9 mouse cellular contexts compared by ENCODE assay signal in genomic region chr16:31618671-31619070, GRCm38 (mm10). TPM values are rescaled to one million over a fixed set of nuclear protein-coding genes. Genes with fewer than 3 reads are reported as not detected.
A peak's percentile ranks its signal among the peaks of the same experiment; 100 is the strongest.
DNase-seq lines count a peak whose midpoint lies in the region; ATAC-seq and TF ChIP-seq lines count a peak whose summit lies in the region.
"Had no signal": no experiment of that assay in that cellular context is flagged by ENCODE, and none has a peak within 500 bp of the region (broad histone marks: within the 10 kb centered on the region; RNA-seq: fewer than 3 reads in every experiment).

No protein-coding gene starts in this region.

- no peak for TF ChIP-seq EP300 in heart, adult 2 months (IDR thresholded peaks at IDR 0.05; ENCODE audit: insufficient read depth, low read depth, low read length)

- H3K4me1 ChIP-seq in heart, adult 2 months (ENCODE audit: control insufficient read depth, insufficient read depth, low read length): peaks cover 7% of the 10 kb centered on the region
- H3K4me1 ChIP-seq in lung, embryonic 15.5 days: peaks cover 15% of the 10 kb centered on the region
- H3K4me1 ChIP-seq in embryonic facial prominence, embryonic 15.5 days: peaks cover 32% of the 10 kb centered on the region
- peaks cover 17% of the 10 kb centered on the region; the same call in 1 of the 2 replicates for H3K4me1 ChIP-seq in stomach, embryonic 16.5 days (ENCODE audit: control insufficient read depth, insufficient read depth, low read length)
- peaks cover 3% of the 10 kb centered on the region; the same call in 1 of the 2 replicates for H3K4me1 ChIP-seq in midbrain, postnatal 0 days (ENCODE audit: insufficient read depth, low read length)

- H3K4me2 ChIP-seq in lung, embryonic 15.5 days: peak overlapping the region; percentile 46
- H3K4me2 ChIP-seq in embryonic facial prominence, embryonic 15.5 days (replicated peaks): peak overlapping the region; percentile 44
- H3K4me2 ChIP-seq in stomach, embryonic 16.5 days (ENCODE audit: low read depth, low read length): peak overlapping the region; percentile 46
- H3K4me2 ChIP-seq in midbrain, postnatal 0 days (ENCODE audit: low read depth, low read length, poor library complexity, severe bottlenecking): no peak overlapping the region
- H3K4me2 ChIP-seq: liver, embryonic 12.5 days had no signal

- WGBS in heart, adult 2 months: 56% methylated on average over 9 of the region's 9 CpGs
- WGBS in lung, embryonic 15.5 days: 56% methylated on average over 9 of the region's 9 CpGs
- 34% methylated on average over 9 of the region's 9 CpGs for WGBS in embryonic facial prominence, embryonic 15.5 days
- WGBS in stomach, embryonic 16.5 days: 59% methylated on average over 9 of the region's 9 CpGs
- WGBS in midbrain, postnatal 0 days: 65% methylated on average over 9 of the region's 9 CpGs

- no peak for ATAC-seq in lung, embryonic 15.5 days (ENCODE audit: borderline replicate concordance, extremely low read depth, low FRiP score, low TSS enrichment)
- peak; percentile 9; the same call in 1 of the 2 replicates for ATAC-seq in embryonic facial prominence, embryonic 15.5 days (ENCODE audit: insufficient number of reproducible peaks, low FRiP score, low TSS enrichment, low read depth)
- ATAC-seq in stomach, embryonic 16.5 days (ENCODE audit: insufficient read depth, low FRiP score): no peak; the same call in 1 of the 2 replicates
- ATAC-seq in midbrain, postnatal 0 days (ENCODE audit: low FRiP score): no peak
- ATAC-seq: liver, embryonic 12.5 days had no signal

- no peak for DNase-seq in heart, adult 2 months
- DNase-seq in heart, adult 18-20 months: no peak
- DNase-seq in lung, adult 18-20 months: no peak
- DNase-seq in embryo, embryonic 9.5 days (ENCODE audit: extremely low spot score): no peak
- DNase-seq in midbrain, postnatal 0 days (ENCODE audit: low spot score): no peak

- intact Hi-C loops in heart, adult 2 months (cut with DNase I): no loop called here

- TF ChIP-seq POLR2A in heart, adult 2 months (IDR thresholded peaks at IDR 0.05; ENCODE audit: insufficient read depth, low read depth, low read length): no peak

- H3K79me2 ChIP-seq in heart, adult 2 months (replicated peaks; ENCODE audit: control insufficient read depth, insufficient read depth, low read length): no peaks in the 10 kb centered on the region

- TF ChIP-seq CTCF in heart, adult 2 months (IDR thresholded peaks at IDR 0.05): no peak
- no peak for TF ChIP-seq CTCF in midbrain, postnatal 0 days (IDR thresholded peaks at IDR 0.05)

- H3K27ac ChIP-seq in heart, adult 2 months: peak overlapping the region; percentile 38
- H3K27ac ChIP-seq in lung, embryonic 15.5 days: peak overlapping the region; percentile 67
- peak overlapping the region; percentile 80 for H3K27ac ChIP-seq in embryonic facial prominence, embryonic 15.5 days (replicated peaks)
- H3K27ac ChIP-seq in stomach, embryonic 16.5 days (ENCODE audit: low read length): peak overlapping the region; percentile 81
- no peak overlapping the region for H3K27ac ChIP-seq in midbrain, postnatal 0 days (ENCODE audit: low read depth, low read length)
- H3K27ac ChIP-seq: liver, embryonic 12.5 days had no signal

- H3K4me3 ChIP-seq in heart, adult 2 months: no peak overlapping the region
- H3K4me3 ChIP-seq in lung, embryonic 15.5 days: no peak overlapping the region; the same call in 1 of the 2 replicates
- peak overlapping the region; percentile 27 for H3K4me3 ChIP-seq in embryonic facial prominence, embryonic 15.5 days (replicated peaks)
- H3K4me3 ChIP-seq in stomach, embryonic 16.5 days (replicated peaks; ENCODE audit: low read length): peak overlapping the region; percentile 23
- H3K4me3 ChIP-seq in midbrain, postnatal 0 days (ENCODE audit: low read depth, low read length): no peak overlapping the region
- H3K4me3 ChIP-seq: liver, embryonic 12.5 days had no signal

- H3K27me3 ChIP-seq in heart, adult 2 months (ENCODE audit: control insufficient read depth, insufficient read depth, low read length): no peaks in the 10 kb centered on the region
- H3K27me3 ChIP-seq in lung, embryonic 15.5 days: no peaks in the 10 kb centered on the region
- H3K27me3 ChIP-seq in embryonic facial prominence, embryonic 15.5 days: no peaks in the 10 kb centered on the region
- no peaks in the 10 kb centered on the region for H3K27me3 ChIP-seq in stomach, embryonic 16.5 days (ENCODE audit: control insufficient read depth, insufficient read depth, low read length)
- H3K27me3 ChIP-seq in midbrain, postnatal 0 days (ENCODE audit: insufficient read depth, low read length): no peaks in the 10 kb centered on the region

- no peaks in the 10 kb centered on the region for H3K36me3 ChIP-seq in heart, adult 2 months (ENCODE audit: control insufficient read depth, insufficient read depth, low read length)
- H3K36me3 ChIP-seq in lung, embryonic 15.5 days: no peaks in the 10 kb centered on the region
- H3K36me3 ChIP-seq in embryonic facial prominence, embryonic 15.5 days: no peaks in the 10 kb centered on the region
- H3K36me3 ChIP-seq in stomach, embryonic 16.5 days (ENCODE audit: control insufficient read depth, insufficient read depth, low read length): no peaks in the 10 kb centered on the region
- no peaks in the 10 kb centered on the region for H3K36me3 ChIP-seq in midbrain, postnatal 0 days (ENCODE audit: insufficient read depth, low read length)
- H3K36me3 ChIP-seq: liver, embryonic 12.5 days had no signal

- no peak overlapping the region for H3K9ac ChIP-seq in heart, adult 2 months (ENCODE audit: low read depth, low read length)
- H3K9ac ChIP-seq in lung, embryonic 15.5 days: no peak overlapping the region
- H3K9ac ChIP-seq in embryonic facial prominence, embryonic 15.5 days: 0 out of 2 replicates have a peak overlapping the region, but pooled peaks have one; percentile 18
- H3K9ac ChIP-seq in stomach, embryonic 16.5 days (ENCODE audit: low read length): peak overlapping the region; percentile 52
- H3K9ac ChIP-seq in midbrain, postnatal 0 days (replicated peaks; ENCODE audit: low read length, poor library complexity, severe bottlenecking): no peak overlapping the region
- H3K9ac ChIP-seq: liver, embryonic 12.5 days had no signal

- H3K9me3 ChIP-seq in lung, embryonic 15.5 days: no peaks in the 10 kb centered on the region
- no peaks in the 10 kb centered on the region for H3K9me3 ChIP-seq in embryonic facial prominence, embryonic 15.5 days (replicated peaks)
- H3K9me3 ChIP-seq in stomach, embryonic 16.5 days (replicated peaks; ENCODE audit: control insufficient read depth, low read length): no peaks in the 10 kb centered on the region
- H3K9me3 ChIP-seq in midbrain, postnatal 0 days (ENCODE audit: low read length): no peaks in the 10 kb centered on the region
- H3K9me3 ChIP-seq: liver, embryonic 12.5 days had no signal

RNA-seq across cellular contexts. Expression of gene Dlg1, which starts 44.6 kb away (rescaled TPM):
- 10 to 100 TPM; 56.2 to 61.9 TPM for total RNA-seq in heart, adult 2 months (2021)
- 14.9 and 36.5 TPM in 2 replicates for polyA plus RNA-seq in heart, adult 2 months (2012; rRNA removed)
- total RNA-seq in heart, adult 18-20 months (2021): 10 to 100 TPM; 52.6 to 59.2 TPM
- polyA plus RNA-seq in lung, embryonic 15.5 days (2015; fragmentation: Nextera tagmentation; extraction: Ambion mirVana): 21.4 and 23.0 TPM in 2 replicates
- 30.8 and 32.1 TPM in 2 replicates for polyA plus RNA-seq in embryonic facial prominence, embryonic 15.5 days (2015; fragmentation: Nextera tagmentation; extraction: Ambion mirVana)
- polyA plus RNA-seq in stomach, embryonic 16.5 days (2015; fragmentation: Nextera tagmentation; extraction: Ambion mirVana): 24.7 and 26.6 TPM in 2 replicates
- total RNA-seq in midbrain, postnatal 0 days (2014; rRNA removed): 24.8 and 25.0 TPM in 2 replicates
- polyA plus RNA-seq in midbrain, postnatal 0 days (2015; fragmentation: Nextera tagmentation; extraction: Ambion mirVana): 10.1 and 10.9 TPM in 2 replicates

Comparison
In these comparisons a context has a peak if more than half of its experiments do, and no peak if none do; other contexts are left out.
1. H3K4me3 ChIP-seq: peak in embryonic facial prominence, embryonic 15.5 days (single experiment) and stomach, embryonic 16.5 days (single experiment); none in heart, adult 2 months (single experiment), lung, embryonic 15.5 days (single experiment) and midbrain, postnatal 0 days (single experiment).
2. H3K9ac ChIP-seq: peak in embryonic facial prominence, embryonic 15.5 days (single experiment) and stomach, embryonic 16.5 days (single experiment); none in heart, adult 2 months (single experiment), lung, embryonic 15.5 days (single experiment) and midbrain, postnatal 0 days (single experiment).